Mouse (Mus musculus): ENCODE results near the gene Fam171a2. TPM values are rescaled to one million over a fixed set of nuclear protein-coding genes. Genes with fewer than 3 reads are reported as not detected.

Gene Fam171a2
- polyA plus RNA-seq (2017; shearing (Covaris generic)) = not detected

GRCm38 (mm10) chr11:102447497-102447896, at the start of gene Fam171a2:
Gene Fam171a2 (minus strand): TSS chr11:102447682.

GRCm38 (mm10) chr11:102469648-102470357, 22.3 kb upstream of the Fam171a2 start, which contains the start of gene Itga2b:
Gene Itga2b (minus strand): TSS chr11:102470122.

GRCm38 (mm10) chr11:102430121-102431017, 17.1 kb downstream of the Fam171a2 start, which contains the start of gene Grn:
Gene Grn (plus strand): TSS chr11:102430315.

GRCm38 (mm10) chr11:102407834-102408215, 39.7 kb downstream of the Fam171a2 start, which contains the start of gene Slc25a39:
Gene Slc25a39 (minus strand): TSS chr11:102407946.

DNA sequence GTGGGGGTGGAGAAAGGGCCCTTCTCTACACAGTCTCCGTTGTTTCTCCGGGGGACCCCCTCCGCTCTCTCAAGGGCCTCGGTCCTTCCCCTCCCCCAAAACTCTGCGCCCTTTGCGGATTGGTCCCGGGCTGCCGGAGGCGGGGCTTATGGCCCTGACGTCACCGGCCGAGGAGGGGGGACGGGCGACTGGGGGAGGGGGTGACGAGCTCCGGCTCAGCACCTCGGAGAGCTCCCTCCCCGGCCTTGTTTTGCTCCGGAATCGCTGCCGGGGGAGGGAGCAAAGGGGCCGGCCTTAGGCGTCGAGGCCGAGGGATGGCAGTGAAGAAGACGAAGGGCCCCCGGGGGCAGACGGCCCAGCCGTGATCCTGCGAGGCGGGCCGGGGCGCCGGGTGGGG, 54.2 kb downstream of the Fam171a2 start, which contains the start of gene Rundc3a:
Gene Rundc3a (plus strand): TSS at position 166 of the 397 bp plus-strand sequence.

Other genes starting within 250 kb of the Fam171a2 start
- 20.1 TPM for gene Hdac5, start 217.5 kb downstream of the Fam171a2 start, polyA plus RNA-seq (2017; shearing (Covaris generic))
- gene BC030867, start 198.8 kb downstream of the Fam171a2 start, polyA plus RNA-seq (2017; shearing (Covaris generic)) = 1.9 TPM
- gene Asb16, start 178.9 kb downstream of the Fam171a2 start, polyA plus RNA-seq (2017; shearing (Covaris generic)) = not detected
- 69.7 TPM for gene Tmub2, start 162.8 kb downstream of the Fam171a2 start, polyA plus RNA-seq (2017; shearing (Covaris generic))
- gene Atxn7l3, start 151.1 kb downstream of the Fam171a2 start, polyA plus RNA-seq (2017; shearing (Covaris generic)) = 8.1 TPM
- gene Ubtf, start 127.9 kb downstream of the Fam171a2 start, polyA plus RNA-seq (2017; shearing (Covaris generic)) = 112 TPM
- gene Slc4a1, start 81.5 kb downstream of the Fam171a2 start, polyA plus RNA-seq (2017; shearing (Covaris generic)) = 1.8 TPM
- 34.1 TPM for gene Rundc3a, start 54.3 kb downstream of the Fam171a2 start, polyA plus RNA-seq (2017; shearing (Covaris generic))
- gene Slc25a39, start 39.7 kb downstream of the Fam171a2 start, polyA plus RNA-seq (2017; shearing (Covaris generic)) = 50.6 TPM
- 85.2 TPM for gene Grn, start 17.4 kb downstream of the Fam171a2 start, polyA plus RNA-seq (2017; shearing (Covaris generic))
- 1.7 TPM for gene Itga2b, start 22.4 kb upstream of the Fam171a2 start, polyA plus RNA-seq (2017; shearing (Covaris generic))
- gene Gpatch8, start 108.7 kb upstream of the Fam171a2 start, polyA plus RNA-seq (2017; shearing (Covaris generic)) = 77.4 TPM
- not detected for gene Gm11627, start 131.8 kb upstream of the Fam171a2 start, polyA plus RNA-seq (2017; shearing (Covaris generic))
- gene Fzd2, start 156.7 kb upstream of the Fam171a2 start, polyA plus RNA-seq (2017; shearing (Covaris generic)) = not detected
- not detected for gene Meioc, start 216.0 kb upstream of the Fam171a2 start, polyA plus RNA-seq (2017; shearing (Covaris generic))

Measured in inflammation-experienced regulatory T-cells, adult 16 weeks (primary cell).